Mouse (Mus musculus): ENCODE measurements at regions not wholly inside any gene's neighbourhood (a gene's known extent, or its start where the extent isn't known, plus 50 kb on each side); places are given as distances from the start of the nearest gene placed in this dataset.

DNA sequence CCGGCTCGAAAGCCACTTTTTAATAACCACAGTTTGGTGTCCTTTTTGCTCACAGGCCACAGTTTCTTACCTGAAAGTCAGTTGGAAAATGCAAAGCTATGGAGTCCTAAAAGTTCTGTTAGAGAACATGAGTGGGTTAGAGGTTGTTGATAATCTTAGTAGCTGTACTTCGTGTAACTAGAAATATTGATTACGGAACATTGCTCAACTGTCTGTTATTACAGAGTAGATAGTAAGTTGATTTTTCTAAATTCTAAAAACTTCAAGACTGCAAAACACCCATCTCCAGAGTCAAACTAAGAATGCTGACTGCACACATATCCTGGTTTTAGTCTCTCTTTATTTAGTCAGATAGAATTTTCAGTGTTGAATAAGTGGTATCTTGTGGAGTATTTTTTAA is 111.0 kb downstream of the Slc38a4 start:
- in situ Hi-C loops (cut with MboI, MseI), result loop anchor here (10.0 to 25.0 kb wide), 3 partner anchors 240 to 820 kb away; partner anchors contain the start of gene Rapgef3

DNA sequence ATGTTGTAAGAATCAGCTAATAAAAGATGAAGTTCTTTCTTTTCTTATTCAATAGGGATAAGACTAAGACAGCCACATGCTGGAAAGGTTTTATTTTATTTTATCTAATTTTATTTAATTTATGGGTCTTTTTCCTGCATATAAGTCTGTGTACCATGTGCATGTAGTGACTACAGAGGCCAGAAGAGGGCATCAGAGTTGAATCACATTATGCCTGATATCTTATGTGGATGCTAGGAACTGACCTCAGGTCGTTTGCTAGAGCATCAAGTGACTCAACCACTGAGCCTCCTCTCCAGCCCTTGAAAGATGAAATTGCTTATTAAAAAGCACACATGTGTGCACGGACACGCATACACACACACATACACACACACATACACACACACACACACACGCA is 113.1 kb downstream of the Slc38a4 start:
- in situ Hi-C loops (cut with MboI, MseI), result loop anchor here (10.0 to 25.0 kb wide), 3 partner anchors 238 to 822 kb away; partner anchors contain the start of gene Rapgef3

DNA sequence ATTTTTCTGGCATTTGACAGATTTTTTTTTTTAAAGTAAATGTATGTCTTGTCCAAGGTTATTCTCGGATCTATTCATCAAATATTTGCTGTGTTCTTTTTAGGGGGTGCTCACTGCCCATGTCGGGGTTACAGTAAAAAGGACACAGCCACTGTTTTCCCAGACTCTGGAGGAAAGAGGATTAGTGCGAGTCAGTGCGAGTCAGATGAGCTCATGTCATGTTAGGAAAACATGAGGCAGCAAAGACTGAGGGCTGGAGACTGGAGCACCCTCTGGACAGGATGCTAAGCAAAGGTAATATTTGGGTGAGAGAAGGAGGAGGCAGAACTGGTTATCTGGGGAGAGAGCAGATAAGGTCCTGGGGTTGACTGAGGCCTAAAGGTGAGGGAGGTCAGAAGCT is 117.3 kb downstream of the Slc38a4 start:
- in situ Hi-C loops (cut with MboI, MseI), result loop anchor here (25.0 kb wide), 1 partner anchor 401 kb away; no protein-coding TSS in a partner anchor

DNA sequence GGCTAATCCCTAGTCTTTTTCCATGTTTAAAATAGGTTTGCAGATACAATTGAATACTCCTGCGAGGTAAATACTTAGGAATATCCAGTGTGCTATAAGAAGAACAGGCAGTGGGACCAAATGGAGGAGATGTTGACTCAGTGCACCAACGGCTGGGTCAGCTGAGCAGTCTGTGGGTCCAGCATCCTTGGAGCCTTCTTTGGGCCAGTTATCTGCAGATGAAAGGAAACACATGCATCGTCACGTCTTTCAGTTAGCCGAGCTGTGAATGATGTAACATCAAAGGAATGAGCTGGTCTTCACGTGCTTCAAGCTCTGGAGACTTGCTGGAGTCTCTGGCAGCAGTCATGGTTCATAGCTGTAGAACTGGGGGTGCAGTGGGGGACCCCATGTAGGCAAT is 118.1 kb downstream of the Slc38a4 start:
- in situ Hi-C loops (cut with MboI, MseI), result loop anchor here (25.0 kb wide), 1 partner anchor 400 kb away; no protein-coding TSS in a partner anchor

DNA sequence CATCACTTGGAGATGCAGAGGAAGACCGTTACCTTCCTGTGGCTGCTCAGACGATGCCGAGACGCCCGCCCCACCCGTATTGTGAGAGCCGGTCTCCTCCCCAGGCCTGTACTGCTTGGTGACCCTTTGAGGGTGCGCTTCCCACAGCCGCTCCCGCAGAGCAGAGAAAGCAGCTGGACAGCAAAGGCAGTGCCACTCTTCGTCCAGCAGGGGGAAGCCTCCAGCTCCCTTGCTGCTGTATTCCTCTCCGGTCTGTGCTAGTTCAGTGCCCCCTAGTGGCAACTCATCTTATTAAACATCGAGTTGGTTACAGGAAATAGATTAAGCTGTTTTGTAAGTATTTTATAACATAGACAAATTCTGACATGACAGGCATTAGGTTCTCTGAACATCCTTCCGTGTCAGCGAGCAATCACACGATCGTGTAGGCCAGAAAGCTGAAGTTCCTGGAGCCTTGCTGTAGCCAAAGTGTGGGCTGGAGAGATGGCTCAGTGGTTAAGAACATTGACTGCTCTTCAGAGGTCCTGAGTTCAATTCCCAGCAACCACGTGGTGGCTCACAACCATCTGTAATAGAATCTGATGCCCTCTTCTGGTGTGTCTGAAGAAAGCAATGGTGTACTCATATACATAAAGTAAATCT is 118.9 kb downstream of the Slc38a4 start:
- in situ Hi-C loops (cut with MboI, MseI), result loop anchor here (25.0 kb wide), 1 partner anchor 400 kb away; no protein-coding TSS in a partner anchor

DNA sequence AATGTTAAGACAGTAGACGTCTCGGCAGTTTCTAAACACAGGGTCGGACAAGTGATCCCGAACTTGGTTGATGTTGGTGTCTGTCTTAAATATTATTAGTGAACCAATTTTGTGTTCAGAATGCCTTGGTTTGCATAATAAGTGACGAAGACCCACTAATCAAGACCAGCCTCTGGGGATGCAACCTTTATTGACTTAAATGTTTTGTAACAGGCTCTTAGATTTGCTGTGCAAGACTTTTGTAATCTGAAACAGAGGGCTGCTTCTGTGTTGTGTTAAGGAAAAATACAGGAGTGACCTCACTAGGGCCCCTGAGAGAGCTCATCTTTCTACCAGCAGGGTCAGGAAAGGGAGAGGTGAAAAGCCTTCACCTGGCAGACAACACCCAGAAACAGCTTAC is 119.5 kb downstream of the Slc38a4 start:
- in situ Hi-C loops (cut with MboI, MseI), result loop anchor here (25.0 kb wide), 1 partner anchor 399 kb away; no protein-coding TSS in a partner anchor

DNA sequence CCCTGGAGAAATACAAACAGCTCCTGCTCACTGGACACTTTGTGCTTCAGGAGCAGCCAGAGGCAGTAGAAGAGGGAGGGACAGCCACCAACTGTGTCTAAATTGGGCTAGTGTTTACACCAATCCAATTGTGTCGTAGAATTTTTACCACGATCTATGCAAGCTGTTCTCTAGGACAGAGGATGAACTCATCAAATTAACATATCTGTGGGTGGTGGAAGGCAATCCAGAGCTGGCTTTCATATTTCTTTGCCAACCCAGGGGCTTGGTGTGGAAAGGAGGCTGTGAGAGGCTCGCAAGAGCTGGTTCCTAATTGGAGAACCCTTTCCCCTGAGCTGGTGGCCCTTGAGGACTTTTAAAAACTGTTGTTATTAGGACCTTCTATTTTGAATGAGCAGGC is 122.3 kb downstream of the Slc38a4 start:
- in situ Hi-C loops (cut with MboI, MseI), result loop anchor here (25.0 kb wide), 1 partner anchor 396 kb away; no protein-coding TSS in a partner anchor

DNA sequence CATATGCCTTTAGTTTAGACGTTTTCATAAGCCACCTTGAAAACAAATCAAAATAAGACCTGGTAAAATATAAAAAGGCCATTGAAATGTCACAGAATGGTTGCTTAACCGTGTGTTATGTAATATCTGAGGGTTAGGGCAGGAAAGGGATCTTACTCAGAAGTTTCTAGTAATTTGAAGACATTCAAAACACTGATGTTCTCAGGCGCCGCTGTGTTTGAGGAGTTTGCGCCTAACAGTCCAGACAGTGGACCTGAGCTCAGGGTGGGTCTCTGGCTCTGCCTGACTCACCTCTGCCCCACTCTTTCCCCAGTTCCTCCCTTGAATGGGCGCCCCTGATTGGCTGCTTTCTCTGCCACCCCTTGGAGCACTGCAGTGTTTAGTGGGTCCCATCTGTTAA is 125.2 kb downstream of the Slc38a4 start:
- in situ Hi-C loops (cut with MboI, MseI), result loop anchor here (25.0 kb wide), 1 partner anchor 393 kb away; no protein-coding TSS in a partner anchor

DNA sequence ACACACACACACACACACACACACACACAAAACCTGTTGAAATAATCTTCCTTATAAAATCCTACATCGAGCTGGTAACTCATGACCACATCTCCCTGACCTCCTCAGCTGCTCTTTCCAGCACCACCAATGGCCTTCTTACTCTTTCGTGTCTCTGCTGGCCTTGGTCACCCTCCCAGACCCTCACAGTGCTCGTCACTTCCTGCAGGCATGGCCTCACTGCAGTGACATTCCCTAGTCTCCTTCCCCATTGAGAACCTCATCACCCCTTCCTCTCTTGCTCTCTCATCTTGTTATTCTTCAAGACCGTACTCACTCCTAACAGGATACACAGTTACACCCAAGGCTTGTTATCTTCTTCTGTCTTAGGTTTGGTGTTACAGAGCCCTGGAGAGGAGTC is 126.0 kb downstream of the Slc38a4 start:
- in situ Hi-C loops (cut with MboI, MseI), result loop anchor here (5.0 to 25.0 kb wide), 2 partner anchors 392 to 668 kb away; no protein-coding TSS in a partner anchor

DNA sequence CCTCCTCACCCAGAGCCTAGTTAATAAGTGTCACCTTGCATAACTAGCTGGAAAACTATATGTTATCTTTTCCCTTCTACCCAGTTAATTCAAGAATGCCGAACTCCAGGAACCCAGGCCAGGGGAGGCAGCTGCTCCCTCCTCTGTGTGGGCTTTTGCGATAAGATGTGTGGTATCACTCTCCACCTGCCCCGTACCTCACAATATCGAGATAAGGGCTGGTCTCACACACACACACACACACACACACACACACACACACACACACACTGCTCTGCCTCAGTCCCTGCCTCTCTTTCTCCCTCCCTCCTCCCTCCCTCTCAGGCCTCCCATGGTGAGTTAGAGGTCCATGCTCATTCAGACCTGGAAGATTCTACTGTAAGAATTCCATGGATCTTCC is 127.1 kb downstream of the Slc38a4 start:
- in situ Hi-C loops (cut with MboI, MseI), result loop anchor here (5.0 to 25.0 kb wide), 2 partner anchors 391 to 669 kb away; no protein-coding TSS in a partner anchor

DNA sequence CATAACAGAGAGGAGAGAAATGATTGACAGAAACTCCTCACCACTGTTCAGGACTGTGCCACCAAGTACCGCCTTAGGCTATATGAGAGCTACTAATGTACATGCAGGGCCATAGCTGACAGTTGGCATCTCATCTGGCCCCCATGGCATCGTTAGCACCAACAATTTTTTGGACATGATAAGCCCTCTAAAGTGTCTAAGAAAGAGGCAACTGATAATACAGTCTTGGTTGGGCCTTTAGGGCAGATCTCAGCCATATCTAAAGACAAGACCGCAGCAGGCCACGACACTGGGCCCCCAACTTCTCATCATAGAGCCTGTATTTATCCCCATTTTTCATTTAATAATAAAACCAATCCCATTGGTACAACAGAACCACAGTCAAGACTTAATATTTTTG is 128.1 kb downstream of the Slc38a4 start:
- in situ Hi-C loops (cut with MboI, MseI), result loop anchor here (5.0 to 25.0 kb wide), 2 partner anchors 390 to 670 kb away; no protein-coding TSS in a partner anchor

DNA sequence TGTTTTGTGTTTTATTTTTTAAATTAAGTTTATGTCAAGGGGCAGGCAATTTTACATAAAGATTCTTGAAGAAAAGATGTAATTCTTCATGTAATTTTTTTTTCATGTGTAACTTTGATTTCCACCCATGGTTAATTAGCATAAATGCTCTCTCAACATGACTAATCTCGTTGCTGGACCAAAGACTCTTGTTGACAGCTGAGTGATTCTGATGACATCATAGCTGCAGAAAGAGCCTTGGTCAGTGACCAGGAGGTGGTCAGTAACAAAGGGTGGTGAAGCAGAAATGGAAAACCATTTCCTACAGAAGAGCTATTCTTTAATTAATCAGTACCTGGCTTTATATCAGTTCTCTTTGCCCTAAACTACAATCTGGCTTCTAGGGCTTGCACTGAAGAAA is 129.1 kb downstream of the Slc38a4 start:
- in situ Hi-C loops (cut with MboI, MseI), result loop anchor here (5.0 to 25.0 kb wide), 2 partner anchors 389 to 671 kb away; no protein-coding TSS in a partner anchor

DNA sequence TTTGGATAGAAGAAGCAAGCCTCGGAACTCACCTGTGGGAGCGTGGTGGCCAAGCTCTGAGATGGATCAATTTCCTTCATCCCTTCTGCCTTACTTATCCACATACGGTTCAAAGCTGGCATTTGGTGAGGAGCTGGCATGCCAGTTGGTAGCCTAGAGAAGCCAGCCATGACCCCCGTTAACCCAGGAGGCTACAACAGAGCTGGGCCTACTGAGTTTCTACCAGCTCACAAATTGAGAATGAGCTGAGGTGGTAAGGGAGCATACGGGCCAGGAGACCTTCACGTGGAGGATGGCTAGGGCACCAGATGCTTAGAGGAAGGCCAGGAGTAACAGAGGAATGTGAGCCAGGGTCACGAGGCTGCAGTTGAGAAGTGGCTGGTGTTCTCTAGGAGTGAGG is 139.2 kb downstream of the Slc38a4 start:
- in situ Hi-C loops (cut with MboI, MseI), result loop anchor here (5.0 kb wide), 1 partner anchor 89 kb away; no protein-coding TSS in a partner anchor

DNA sequence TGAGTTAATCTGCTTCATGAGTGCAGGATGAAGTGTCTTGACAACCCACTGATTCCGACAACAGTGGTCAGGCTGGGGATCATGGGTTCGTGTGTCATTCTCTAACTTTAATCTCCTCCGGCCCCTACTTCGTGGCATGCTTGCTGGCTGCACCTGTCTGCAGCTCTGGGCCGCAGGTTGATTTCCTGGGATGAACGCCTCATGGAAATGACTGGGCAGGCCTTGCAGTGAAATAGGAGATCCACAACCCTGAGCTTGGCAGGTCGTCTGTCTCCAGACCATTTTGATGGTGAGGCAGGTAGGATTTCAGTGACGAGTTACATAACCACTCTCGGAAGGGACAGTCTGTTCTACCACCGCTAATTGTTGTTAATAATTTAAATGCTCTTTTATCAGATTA is 140.2 kb downstream of the Slc38a4 start:
- in situ Hi-C loops (cut with MboI, MseI), result loop anchor here (5.0 kb wide), 1 partner anchor 88 kb away; no protein-coding TSS in a partner anchor

DNA sequence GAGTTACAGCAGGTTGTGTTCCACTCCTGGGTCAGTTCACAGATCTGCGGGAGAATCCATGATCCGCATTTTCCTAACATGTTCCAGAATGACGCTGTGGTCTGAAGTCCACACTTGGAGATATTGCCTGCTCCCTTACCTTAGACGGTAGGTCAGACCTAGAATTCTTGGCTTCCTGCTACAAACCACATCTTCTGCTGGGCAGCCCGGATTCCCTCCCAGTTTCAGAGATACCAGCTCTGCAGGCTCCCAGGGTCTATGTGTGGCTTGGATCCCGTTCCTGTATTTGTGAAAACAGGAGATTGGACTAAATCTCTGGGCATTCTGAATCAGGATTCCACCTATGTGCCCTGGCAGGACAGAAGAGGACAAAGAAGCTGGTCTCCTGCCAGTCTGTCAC is 140.8 kb downstream of the Slc38a4 start:
- in situ Hi-C loops (cut with MboI, MseI), result loop anchor here (5.0 kb wide), 1 partner anchor 88 kb away; no protein-coding TSS in a partner anchor

DNA sequence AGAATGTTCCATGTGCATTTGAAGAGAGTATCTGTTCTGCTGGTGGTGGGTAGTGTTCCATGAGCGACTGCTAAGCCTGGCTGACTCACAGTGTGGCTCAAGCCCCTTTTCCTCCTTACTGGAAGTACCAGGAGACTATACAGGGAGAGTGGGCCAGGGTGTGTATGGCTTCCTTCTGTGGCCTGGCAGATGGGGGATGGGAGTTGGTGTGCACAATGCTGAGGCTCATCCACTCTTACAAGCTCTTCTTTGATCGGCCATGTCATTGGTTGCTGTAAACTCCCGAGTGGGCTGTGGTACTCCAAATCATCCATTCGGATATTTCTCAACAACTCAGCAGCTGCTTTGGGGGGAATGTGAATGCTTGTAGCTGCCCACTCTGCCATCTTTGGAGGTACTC is 150.2 kb downstream of the Slc38a4 start:
- in situ Hi-C loops (cut with MboI, MseI), result no loop called here

DNA sequence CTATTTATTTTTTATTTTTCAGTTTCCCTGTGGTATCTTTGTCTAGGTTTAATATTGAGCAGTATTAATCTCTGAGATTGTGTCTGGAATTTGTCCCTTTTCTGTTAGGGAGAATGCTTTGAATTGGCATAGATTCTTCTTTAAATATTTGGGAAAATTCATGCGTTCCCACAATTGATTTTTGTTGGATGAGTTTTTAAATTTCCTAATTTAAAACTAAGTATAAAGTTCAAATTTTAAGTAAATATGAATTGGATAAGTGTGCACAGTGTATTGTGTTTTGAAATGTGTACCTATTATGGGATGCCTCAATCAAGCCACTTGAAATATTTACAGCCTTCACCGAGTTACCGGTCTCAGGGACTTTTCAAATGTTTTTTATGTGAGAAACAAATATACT is 152.3 kb downstream of the Slc38a4 start:
- in situ Hi-C loops (cut with MboI, MseI), result no loop called here

DNA sequence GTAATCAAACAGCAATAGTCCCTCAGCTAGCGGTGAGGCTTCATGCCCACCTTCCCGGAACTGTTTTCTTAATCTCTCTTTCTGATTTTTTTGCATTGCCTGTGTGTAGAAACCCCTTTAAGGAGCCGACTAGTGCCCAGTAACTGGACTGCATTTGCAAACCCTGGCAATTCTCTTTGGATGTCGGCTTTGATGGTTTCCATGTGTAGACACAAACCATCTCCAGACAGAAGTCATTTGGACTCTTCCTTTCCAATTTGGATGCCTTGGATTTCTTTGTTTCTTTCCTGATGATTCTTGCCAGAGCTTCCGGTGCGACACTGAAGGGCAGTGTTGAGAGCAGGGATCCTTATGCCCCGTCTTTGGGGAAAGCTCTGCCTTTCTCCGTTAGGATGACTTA is 153.0 kb downstream of the Slc38a4 start:
- in situ Hi-C loops (cut with MboI, MseI), result no loop called here

DNA sequence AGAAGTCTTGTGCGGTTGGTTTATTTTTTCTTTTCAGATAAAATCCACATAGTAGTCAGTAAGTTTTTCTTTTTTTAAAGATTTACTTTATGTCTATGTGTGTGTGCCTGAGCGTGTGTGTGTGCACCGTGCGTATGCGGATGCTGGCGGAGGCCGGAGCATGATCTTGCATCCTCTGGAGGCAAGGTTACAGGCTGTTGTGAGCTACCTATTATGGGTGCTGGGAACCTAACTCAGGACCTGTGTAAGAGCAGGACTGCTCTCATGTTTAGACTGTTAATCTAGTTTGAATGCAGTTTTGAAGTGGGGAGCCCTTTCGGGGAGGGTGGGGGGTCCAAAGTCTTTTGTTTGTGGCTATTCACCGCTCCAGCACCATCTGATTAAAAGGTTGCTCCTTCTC is 154.1 kb downstream of the Slc38a4 start:
- in situ Hi-C loops (cut with MboI, MseI), result no loop called here

DNA sequence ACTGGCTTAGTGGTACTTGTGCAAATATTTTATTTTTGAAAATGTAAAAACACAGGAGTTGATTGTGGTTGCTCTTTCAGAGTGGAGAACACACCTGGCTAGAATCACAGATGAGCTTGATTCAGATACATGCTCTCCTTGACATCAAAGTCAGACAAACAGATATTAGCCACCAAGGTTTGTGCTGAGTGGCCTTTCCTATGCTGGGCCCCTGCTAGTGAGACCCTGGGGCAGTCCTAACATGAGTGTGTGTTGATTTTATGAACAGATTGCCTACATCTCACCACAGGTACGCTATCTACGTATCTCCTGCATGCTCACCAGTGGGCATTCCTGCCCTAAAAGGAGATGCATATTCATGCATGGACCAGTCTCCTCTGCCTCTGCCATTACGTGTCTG is 157.5 kb downstream of the Slc38a4 start:
- in situ Hi-C loops (cut with MboI, MseI), result no loop called here

DNA sequence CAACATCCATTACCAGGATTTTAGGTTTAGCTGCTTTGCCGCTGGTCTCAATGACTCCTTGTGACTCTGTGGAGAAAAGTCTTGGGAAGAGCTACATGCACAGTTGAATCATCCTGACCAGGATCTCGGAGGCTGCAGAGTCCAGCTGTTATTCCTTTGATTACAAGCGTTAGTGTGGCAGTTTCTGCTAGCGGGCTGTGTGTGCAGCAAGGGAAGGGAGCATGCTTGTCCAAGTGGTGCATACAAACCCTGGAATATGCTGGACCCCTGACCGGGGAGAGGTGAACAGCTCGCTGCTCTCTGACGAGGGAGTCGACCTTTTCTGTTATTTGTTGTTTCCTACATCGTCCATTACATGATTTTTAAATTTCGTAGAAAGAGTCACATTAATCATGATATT is 170.9 kb downstream of the Slc38a4 start:
- in situ Hi-C loops (cut with MboI, MseI), result no loop called here

DNA sequence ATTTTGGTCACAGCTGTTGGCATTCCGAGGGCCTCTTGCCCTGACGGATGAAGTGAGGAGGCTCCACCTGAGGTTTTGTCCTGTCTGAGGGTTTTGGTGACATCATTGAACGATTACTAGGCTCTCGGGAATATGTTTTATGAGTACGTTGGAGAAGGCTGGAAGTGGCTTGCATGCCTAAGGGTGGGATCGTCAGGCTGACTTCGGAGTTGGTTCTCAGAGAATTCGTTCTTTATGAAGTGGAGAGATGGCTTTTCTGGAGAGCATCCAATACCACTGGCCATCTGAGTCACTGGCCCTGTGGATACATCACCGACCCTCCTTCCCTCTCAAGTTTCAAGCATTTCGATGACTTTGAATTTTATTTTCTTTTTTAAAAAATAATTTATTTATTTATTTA is 172.0 kb downstream of the Slc38a4 start:
- in situ Hi-C loops (cut with MboI, MseI), result no loop called here

DNA sequence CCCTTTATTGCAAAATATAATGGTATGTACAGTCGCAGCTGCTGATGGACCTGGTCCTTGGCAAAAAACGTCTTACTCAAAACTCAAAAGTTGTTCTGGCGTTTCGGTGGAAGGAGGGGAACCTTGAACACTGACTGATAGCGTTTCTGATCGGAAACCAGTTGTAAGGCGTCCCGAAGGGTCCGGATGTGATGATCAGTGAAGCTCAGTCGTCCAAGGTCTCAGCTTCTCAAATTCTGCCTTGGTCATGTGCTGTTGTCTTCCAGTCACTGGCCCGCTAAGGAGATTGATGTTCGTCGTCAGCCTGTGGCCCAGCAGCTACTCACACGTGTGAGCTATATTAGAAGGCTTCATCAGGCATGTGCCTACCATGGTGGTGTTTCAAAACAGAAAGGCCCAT is 173.5 kb downstream of the Slc38a4 start:
- in situ Hi-C loops (cut with MboI, MseI), result no loop called here

Measured in regulatory T cell (primary cell).